Mouse (Mus musculus) olfactory bulb, adult 2 months (tissue): ENCODE measurements around the gene Ebi3.

Source experiments
- CTCF ChIP-seq: fragments of 200-500 bp; IDR thresholded peaks from 2 replicates; pipeline ENCODE4 v1.5.1; 2012; ENCODE audit warnings: low read depth, mild to moderate bottlenecking, low read length, moderate library complexity; ENCODE audit not compliant: insufficient read depth
- POLR2A ChIP-seq: fragments of 200-500 bp; IDR thresholded peaks from 2 replicates; pipeline ENCODE4 v1.6.1; 2012; ENCODE audit warnings: mild to moderate bottlenecking, low read depth, low read length, moderate library complexity; ENCODE audit not compliant: insufficient read depth

GRCm38 (mm10) chr17:55953751-55954150 is 1.3 kb downstream of the Ebi3 start:
- TF ChIP-seq CTCF (no peak), POLR2A (no peak)
